Mouse (Mus musculus): Measurements from ENCODE around the gene Slc25a30.

- TF ChIP-seq ZC3H11A (IDR thresholded peaks at IDR 0.05; ENCODE audit: borderline replicate concordance, low read depth, low read length), result no peak
- no peak for TF ChIP-seq MAFK (IDR thresholded peaks at IDR 0.05; ENCODE audit: insufficient read depth, low read depth, low read length)
- TF ChIP-seq ZNF384 (IDR thresholded peaks at IDR 0.05; ENCODE audit: low read depth, low read length), result no peak
These were observed 46.1 kb upstream of the Slc25a30 start for GRCm38 (mm10) chr14:75832982-75833381.
